Mouse (Mus musculus) brain, embryonic 14.5 days (tissue): Measurements from ENCODE around the gene Gm19935.

Experiments used
- CTCF ChIP-seq: fragments of 200-500 bp; IDR thresholded peaks from 2 replicates; pipeline ENCODE4 v1.5.1; 2012; ENCODE audit warnings: inconsistent platforms, mild to moderate bottlenecking, moderate library complexity, borderline replicate concordance; ENCODE audit not compliant: insufficient read depth, insufficient read length; ENCODE audit errors: extremely low read depth
- POLR2A ChIP-seq: fragments of 200-500 bp; IDR thresholded peaks from 2 replicates; pipeline ENCODE4 v1.6.1; 2012; ENCODE audit warnings: mild to moderate bottlenecking, inconsistent platforms, borderline replicate concordance; ENCODE audit not compliant: poor library complexity, insufficient read depth, insufficient read length, severe bottlenecking; ENCODE audit errors: extremely low read depth

DNA sequence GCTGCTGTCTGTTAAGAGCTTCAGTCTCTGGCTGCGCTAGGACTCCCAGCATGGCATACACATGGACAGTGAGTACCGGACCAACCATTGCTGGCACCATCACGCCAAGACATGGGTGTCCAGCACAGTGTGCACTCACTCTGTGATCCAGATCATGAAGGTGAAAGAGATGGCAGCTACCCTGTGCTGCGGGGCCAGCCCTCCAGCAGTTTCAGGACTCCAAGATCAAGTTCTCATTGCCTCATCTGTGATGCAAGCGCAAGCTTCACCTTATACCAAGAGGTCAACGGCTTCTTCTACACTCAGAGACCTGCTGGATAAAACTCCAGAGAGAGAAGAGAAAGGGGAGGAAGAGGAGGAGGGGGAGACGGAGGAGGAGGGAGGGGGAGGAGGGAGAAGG lies 30.8 kb upstream of the Gm19935 start:
- TF ChIP-seq CTCF (no peak), POLR2A (no peak)
